Mouse (Mus musculus): Measurements from ENCODE around the gene Sema3c.

- TF ChIP-seq CTCF (IDR thresholded peaks at IDR 0.05; ENCODE audit: control insufficient read depth, insufficient read depth, insufficient read length) (no peak), USF1 (IDR thresholded peaks at IDR 0.05; ENCODE audit: low read depth) (no peak), MYOG (IDR thresholded peaks at IDR 0.05; ENCODE audit: control insufficient read depth, extremely low read depth, insufficient read length) (no peak), CEBPB (IDR thresholded peaks at IDR 0.05; ENCODE audit: low read depth) (no peak)
These were observed 74.9 kb downstream of the Sema3c start for GRCm38 (mm10) chr5:17648865-17649542.
